Comparison of ENCODE assay signal across 11 mouse cellular contexts in genomic region chr7:133676002-133676401, GRCm38 (mm10). TPM values are rescaled to one million over a fixed set of nuclear protein-coding genes. Genes with fewer than 3 reads are reported as not detected.
A peak's percentile ranks its signal among the peaks of the same experiment; 100 is the strongest.
DNase-seq lines count a peak whose midpoint lies in the region; ATAC-seq and TF ChIP-seq lines count a peak whose summit lies in the region.
"Had no signal": no experiment of that assay in that cellular context is flagged by ENCODE, and none has a peak within 500 bp of the region (broad histone marks: within the 10 kb centered on the region; RNA-seq: fewer than 3 reads in every experiment).

No protein-coding gene starts in this region.

- H3K27ac ChIP-seq in hindbrain, embryonic 11.5 days (ENCODE audit: low read depth, low read length) = no peak overlapping the region
- H3K27ac ChIP-seq in hindbrain, embryonic 13.5 days = no peak overlapping the region
- no peak overlapping the region for H3K27ac ChIP-seq in midbrain, postnatal 0 days (ENCODE audit: low read depth, low read length)
- no peak overlapping the region for H3K27ac ChIP-seq in midbrain, embryonic 11.5 days (ENCODE audit: low read depth, low read length)

- H3K4me2 ChIP-seq in hindbrain, embryonic 11.5 days (replicated peaks; ENCODE audit: low read depth, low read length) = no peak overlapping the region
- H3K4me2 ChIP-seq in hindbrain, embryonic 13.5 days = no peak overlapping the region
- H3K4me2 ChIP-seq in midbrain, postnatal 0 days (ENCODE audit: low read depth, low read length, poor library complexity, severe bottlenecking) = no peak overlapping the region
- no peak overlapping the region for H3K4me2 ChIP-seq in midbrain, embryonic 11.5 days

- TF ChIP-seq CTCF in midbrain, postnatal 0 days (IDR thresholded peaks at IDR 0.05) = peak; percentile 56

- H3K4me1 ChIP-seq in hindbrain, embryonic 11.5 days (replicated peaks; ENCODE audit: control insufficient read depth, insufficient read depth, low read length) = no peaks in the 10 kb centered on the region
- H3K4me1 ChIP-seq in hindbrain, embryonic 13.5 days (replicated peaks) = no peaks in the 10 kb centered on the region
- H3K4me1 ChIP-seq in midbrain, postnatal 0 days (ENCODE audit: insufficient read depth, low read length) = no peaks in the 10 kb centered on the region
- H3K4me1 ChIP-seq in midbrain, embryonic 11.5 days (ENCODE audit: control insufficient read depth, insufficient read depth, low read length) = no peaks in the 10 kb centered on the region

- H3K9me3 ChIP-seq in hindbrain, embryonic 11.5 days (ENCODE audit: control insufficient read depth, low read length) = no peaks in the 10 kb centered on the region
- H3K9me3 ChIP-seq in hindbrain, embryonic 13.5 days = no peaks in the 10 kb centered on the region
- H3K9me3 ChIP-seq in midbrain, postnatal 0 days (ENCODE audit: low read length) = no peaks in the 10 kb centered on the region
- no peaks in the 10 kb centered on the region for H3K9me3 ChIP-seq in midbrain, embryonic 11.5 days (ENCODE audit: control insufficient read depth, low read length)
- H3K9me3 ChIP-seq: megakaryocyte, embryonic 14.5 days had no signal

- no peak overlapping the region for H3K9ac ChIP-seq in hindbrain, embryonic 11.5 days (ENCODE audit: low read depth, low read length)
- H3K9ac ChIP-seq in hindbrain, embryonic 13.5 days = no peak overlapping the region
- H3K9ac ChIP-seq in midbrain, postnatal 0 days (replicated peaks; ENCODE audit: low read length, poor library complexity, severe bottlenecking) = no peak overlapping the region
- no peak overlapping the region for H3K9ac ChIP-seq in midbrain, embryonic 11.5 days (ENCODE audit: low read length)

- peak; percentile 43 for DNase-seq in hindbrain, embryonic 11.5 days (ENCODE audit: low spot score)
- peak; percentile 21 for DNase-seq in midbrain, postnatal 0 days (ENCODE audit: low spot score)
- DNase-seq in midbrain, embryonic 11.5 days (ENCODE audit: low spot score, missing footprints) = no peak
- DNase-seq in retina, postnatal 1 day = peak; percentile 61
- no peak for DNase-seq in adrenal gland, adult (ENCODE audit: inconsistent age in 2 of 2, low spot score in 1 of 2)
- no peak for DNase-seq in frontal cortex, postnatal 25 days (ENCODE audit: low spot score in 2 of 2)

- no peaks in the 10 kb centered on the region for H3K27me3 ChIP-seq in hindbrain, embryonic 11.5 days (ENCODE audit: control insufficient read depth, insufficient read depth, low read length)
- no peaks in the 10 kb centered on the region for H3K27me3 ChIP-seq in hindbrain, embryonic 13.5 days
- no peaks in the 10 kb centered on the region for H3K27me3 ChIP-seq in midbrain, postnatal 0 days (ENCODE audit: insufficient read depth, low read length)
- H3K27me3 ChIP-seq in midbrain, embryonic 11.5 days (ENCODE audit: control insufficient read depth, insufficient read depth, low read length) = no peaks in the 10 kb centered on the region

- no peak overlapping the region for H3K4me3 ChIP-seq in hindbrain, embryonic 11.5 days (ENCODE audit: low read depth, low read length)
- H3K4me3 ChIP-seq in hindbrain, embryonic 13.5 days = no peak overlapping the region
- H3K4me3 ChIP-seq in midbrain, postnatal 0 days (ENCODE audit: low read depth, low read length) = no peak overlapping the region
- no peak overlapping the region for H3K4me3 ChIP-seq in midbrain, embryonic 11.5 days (ENCODE audit: low read depth, low read length)
- H3K4me3 ChIP-seq: megakaryocyte, embryonic 14.5 days had no signal

- peaks cover 3% of the 10 kb centered on the region; the same call in 1 of the 2 replicates for H3K36me3 ChIP-seq in hindbrain, embryonic 11.5 days (ENCODE audit: control insufficient read depth, insufficient read depth, low read length)
- H3K36me3 ChIP-seq in hindbrain, embryonic 13.5 days = peaks cover 50% of the 10 kb centered on the region
- H3K36me3 ChIP-seq in midbrain, postnatal 0 days (ENCODE audit: insufficient read depth, low read length) = peaks cover 16% of the 10 kb centered on the region
- peaks cover 11% of the 10 kb centered on the region for H3K36me3 ChIP-seq in midbrain, embryonic 11.5 days (ENCODE audit: control insufficient read depth, insufficient read depth, low read length)

- ATAC-seq in hindbrain, embryonic 11.5 days (ENCODE audit: low FRiP score) = no peak
- no peak for ATAC-seq in hindbrain, embryonic 13.5 days (ENCODE audit: low FRiP score)
- no peak for ATAC-seq in midbrain, postnatal 0 days (ENCODE audit: low FRiP score)
- ATAC-seq in midbrain, embryonic 11.5 days (ENCODE audit: low FRiP score) = no peak
- peak; percentile 54; the same call in 1 of the 2 replicates for ATAC-seq in common myeloid progenitor, adult 5-6 weeks (replicated peaks; ENCODE audit: low read depth, poor library complexity, severe bottlenecking)

- WGBS in hindbrain, embryonic 11.5 days = 69% methylated on average over 9 of the region's 9 CpGs
- 68% methylated on average over 9 of the region's 9 CpGs for WGBS in hindbrain, embryonic 13.5 days
- 71% methylated on average over 9 of the region's 9 CpGs for WGBS in midbrain, postnatal 0 days
- WGBS in midbrain, embryonic 11.5 days = 73% methylated on average over 9 of the region's 9 CpGs

RNA-seq across cellular contexts. Expression of gene Mmp21, which starts 3.9 kb away (rescaled TPM):
- not detected in 2 replicates for polyA plus RNA-seq in hindbrain, embryonic 11.5 days (2014; fragmentation: Nextera tagmentation; extraction: Ambion mirVana)
- not detected in 2 replicates for polyA plus RNA-seq in hindbrain, embryonic 13.5 days (2015; fragmentation: Nextera tagmentation; extraction: Ambion mirVana)
- 0.09 TPM in 1 of 2 replicates, not detected in the other for total RNA-seq in midbrain, postnatal 0 days (2014; rRNA removed)
- polyA plus RNA-seq in midbrain, postnatal 0 days (2015; fragmentation: Nextera tagmentation; extraction: Ambion mirVana) = not detected in 2 replicates
- polyA plus RNA-seq in midbrain, embryonic 11.5 days (2014; fragmentation: Nextera tagmentation; extraction: Ambion mirVana) = 0.10 TPM in 1 of 2 replicates, not detected in the other
- total RNA-seq in common myeloid progenitor, adult 5-6 weeks (2017) = not detected in 2 replicates
- total RNA-seq: heart, postnatal 25 days had no signal
- polyA plus RNA-seq: testis, adult 2 months had no signal

RNA-seq across cellular contexts. Expression of gene Bccip, which starts 33.1 kb away (rescaled TPM):
- polyA plus RNA-seq in hindbrain, embryonic 11.5 days (2014; fragmentation: Nextera tagmentation; extraction: Ambion mirVana) = 160 TPM in 2 replicates
- 104 and 107 TPM in 2 replicates for polyA plus RNA-seq in hindbrain, embryonic 13.5 days (2015; fragmentation: Nextera tagmentation; extraction: Ambion mirVana)
- 20.9 and 27.6 TPM in 2 replicates for total RNA-seq in midbrain, postnatal 0 days (2014; rRNA removed)
- polyA plus RNA-seq in midbrain, postnatal 0 days (2015; fragmentation: Nextera tagmentation; extraction: Ambion mirVana) = 91.0 and 95.1 TPM in 2 replicates
- polyA plus RNA-seq in midbrain, embryonic 11.5 days (2014; fragmentation: Nextera tagmentation; extraction: Ambion mirVana) = 164 and 170 TPM in 2 replicates
- total RNA-seq in common myeloid progenitor, adult 5-6 weeks (2017) = 130 and 142 TPM in 2 replicates

RNA-seq across cellular contexts. Expression of gene Uros, which starts 33.9 kb away (rescaled TPM):
- 39.5 and 42.8 TPM in 2 replicates for polyA plus RNA-seq in hindbrain, embryonic 11.5 days (2014; fragmentation: Nextera tagmentation; extraction: Ambion mirVana)
- polyA plus RNA-seq in hindbrain, embryonic 13.5 days (2015; fragmentation: Nextera tagmentation; extraction: Ambion mirVana) = 55.6 and 56.8 TPM in 2 replicates
- total RNA-seq in midbrain, postnatal 0 days (2014; rRNA removed) = 17.4 and 25.9 TPM in 2 replicates
- polyA plus RNA-seq in midbrain, postnatal 0 days (2015; fragmentation: Nextera tagmentation; extraction: Ambion mirVana) = 38.0 and 40.6 TPM in 2 replicates
- polyA plus RNA-seq in midbrain, embryonic 11.5 days (2014; fragmentation: Nextera tagmentation; extraction: Ambion mirVana) = 38.2 and 44.5 TPM in 2 replicates
- total RNA-seq in common myeloid progenitor, adult 5-6 weeks (2017) = 21.7 and 37.6 TPM in 2 replicates

RNA-seq across cellular contexts. Expression of gene Edrf1, which starts 38.7 kb away (rescaled TPM):
- 29.0 and 34.0 TPM in 2 replicates for polyA plus RNA-seq in hindbrain, embryonic 11.5 days (2014; fragmentation: Nextera tagmentation; extraction: Ambion mirVana)
- 21.6 and 23.8 TPM in 2 replicates for polyA plus RNA-seq in hindbrain, embryonic 13.5 days (2015; fragmentation: Nextera tagmentation; extraction: Ambion mirVana)
- total RNA-seq in midbrain, postnatal 0 days (2014; rRNA removed) = 25.6 and 33.2 TPM in 2 replicates
- 9.3 and 10.5 TPM in 2 replicates for polyA plus RNA-seq in midbrain, postnatal 0 days (2015; fragmentation: Nextera tagmentation; extraction: Ambion mirVana)
- polyA plus RNA-seq in midbrain, embryonic 11.5 days (2014; fragmentation: Nextera tagmentation; extraction: Ambion mirVana) = 34.1 and 38.8 TPM in 2 replicates
- 31.3 and 35.5 TPM in 2 replicates for total RNA-seq in common myeloid progenitor, adult 5-6 weeks (2017)

Comparison
In these comparisons a context has a peak if more than half of its experiments do, and no peak if none do; other contexts are left out.
1. DNase-seq: peak in hindbrain, embryonic 11.5 days (single experiment), midbrain, postnatal 0 days (single experiment) and retina, postnatal 1 day (single experiment); none in midbrain, embryonic 11.5 days (single experiment), adrenal gland, adult (0 of 2) and frontal cortex, postnatal 25 days (0 of 2).